Mouse (Mus musculus) c-Kit-positive CD71-negative TER-119-negative erythroid progenitor cells, embryonic 14.5 days (primary cell): Measurements from ENCODE around the gene Sec63.

ENCODE experiments used
- DNase-seq: peaks from one replicate; pipeline ENCODE4 v3.0.0-alpha.2; 2013; ENCODE audit warnings: low read depth

Gene Sec63

GRCm38 (mm10) chr10:42830007-42830406 lies 68.7 kb downstream of the Sec63 start:
- DNase-seq: no peak

DNA sequence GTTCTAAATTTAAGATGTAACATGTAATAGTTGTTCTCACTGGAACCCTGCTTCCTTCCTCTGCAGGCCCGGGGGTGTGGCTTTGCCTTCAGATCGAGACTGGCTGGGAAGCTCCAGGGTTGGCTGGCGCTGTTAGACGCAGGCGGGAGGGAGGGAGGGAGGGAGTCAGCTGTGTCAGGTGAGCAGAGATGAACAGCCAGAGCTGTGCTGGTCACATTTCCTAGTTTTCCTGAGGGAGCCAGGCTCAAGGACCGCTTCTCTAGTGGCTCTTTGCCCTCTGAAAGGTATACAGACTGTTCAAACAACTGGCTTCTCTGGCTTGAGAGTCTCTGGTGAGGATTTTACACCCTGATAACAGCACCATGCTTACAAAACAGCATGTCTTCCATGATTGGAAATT lies 69.1 kb downstream of the Sec63 start:
- DNase-seq: no peak

GRCm38 (mm10) chr10:42832677-42833076 lies 71.4 kb downstream of the Sec63 start:
- no peak for DNase-seq

DNA sequence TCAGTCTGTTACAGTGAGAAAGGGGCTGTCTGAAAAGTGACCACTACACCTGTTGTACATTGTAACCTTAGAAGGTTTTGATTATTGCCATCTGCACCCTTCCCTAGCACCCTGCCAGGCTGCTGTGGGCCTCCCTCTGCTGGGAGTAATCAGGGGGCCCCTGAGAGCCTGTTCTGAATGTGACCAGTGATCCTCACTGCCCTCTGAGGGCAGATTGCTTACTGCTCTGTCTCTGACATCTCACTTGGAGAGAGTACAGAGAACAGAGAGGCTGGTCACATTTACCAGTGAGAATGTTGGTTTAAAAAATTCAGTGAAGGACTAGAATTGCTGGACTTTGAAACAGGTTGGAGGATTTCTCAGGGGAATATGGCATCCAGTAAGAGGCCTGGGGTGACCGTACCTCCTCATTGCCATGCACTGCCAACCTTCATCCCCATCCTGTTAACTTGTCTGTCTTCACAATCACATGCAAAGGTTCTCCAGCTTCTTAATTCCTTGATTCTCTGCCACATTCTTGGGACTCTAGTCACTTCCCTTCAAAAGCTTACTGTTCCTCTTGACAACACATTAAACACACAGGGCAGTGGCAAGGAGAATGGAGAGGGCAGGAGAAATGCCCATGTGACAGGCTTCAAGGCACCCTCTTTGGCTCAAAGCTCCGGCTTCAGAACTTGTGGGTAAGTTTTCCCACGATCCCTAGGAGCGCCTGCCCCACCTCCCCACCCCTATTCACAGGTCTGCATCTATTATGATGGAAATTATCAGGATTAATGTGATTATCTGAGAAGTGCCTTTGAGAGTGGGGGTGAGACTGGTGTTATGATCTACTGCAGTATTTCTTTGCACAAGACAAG lies 72.8 kb downstream of the Sec63 start:
- no peak for DNase-seq

DNA sequence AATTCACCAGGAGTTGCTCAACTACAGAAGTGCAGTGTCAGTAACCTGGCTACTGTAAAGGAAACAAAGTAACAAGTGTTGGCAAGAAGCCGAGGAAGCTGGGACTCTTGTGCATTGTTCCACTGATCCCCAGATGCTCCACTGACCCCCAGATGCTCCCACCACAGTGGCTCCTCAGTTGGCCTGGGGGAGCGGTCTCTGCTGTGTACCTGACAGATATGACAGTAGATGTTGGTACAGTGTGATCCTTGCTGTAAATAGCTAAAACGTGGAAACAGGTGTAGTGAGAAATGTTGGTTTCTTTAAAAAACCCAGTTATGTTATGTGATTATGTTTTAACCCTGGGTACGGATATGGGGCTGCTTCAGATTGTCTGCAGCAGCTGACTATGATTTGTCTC lies 76.8 kb downstream of the Sec63 start:
- DNase-seq: no peak

DNA sequence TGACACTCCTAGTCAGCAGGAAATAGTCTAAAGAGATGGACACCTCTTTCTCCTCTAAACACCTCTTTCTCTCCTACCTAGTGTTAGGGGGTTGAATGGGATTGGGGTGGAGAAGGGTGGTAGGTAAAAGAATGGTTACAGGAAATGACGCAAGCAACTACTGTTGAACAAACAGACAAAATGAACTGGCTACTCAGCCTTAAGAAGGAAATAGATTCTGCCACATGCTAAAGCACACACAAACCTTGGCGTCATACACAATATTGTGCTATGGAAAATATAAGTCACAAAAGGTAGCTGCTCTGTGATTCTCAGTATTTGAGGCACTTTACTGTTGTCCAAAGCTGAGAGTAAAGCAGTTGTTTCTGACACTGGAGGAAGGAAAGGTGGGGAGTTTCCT lies 77.4 kb downstream of the Sec63 start:
- no peak for DNase-seq

DNA sequence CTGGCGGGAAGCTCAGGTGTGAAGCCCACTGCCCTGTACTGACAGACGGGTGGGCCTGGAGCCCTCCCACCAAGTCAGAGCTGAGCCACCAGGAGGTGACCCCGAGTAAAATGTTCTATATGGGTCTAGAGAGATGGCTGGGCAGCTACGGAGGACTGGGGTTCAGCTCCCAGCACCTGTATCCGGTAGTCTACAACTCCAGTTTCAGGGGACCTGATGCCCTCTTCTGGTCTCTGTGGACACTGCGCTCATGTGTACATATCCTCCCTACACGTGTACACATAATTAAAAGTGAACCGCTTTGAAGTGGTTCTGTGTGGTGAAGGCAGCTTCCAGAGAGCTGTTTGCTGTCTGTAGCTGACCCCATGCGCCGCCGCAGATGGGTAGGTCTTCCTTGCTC lies 78.7 kb downstream of the Sec63 start:
- DNase-seq: no peak

GRCm38 (mm10) chr10:42841531-42842195 lies 80.4 kb downstream of the Sec63 start:
- no peak for DNase-seq

DNA sequence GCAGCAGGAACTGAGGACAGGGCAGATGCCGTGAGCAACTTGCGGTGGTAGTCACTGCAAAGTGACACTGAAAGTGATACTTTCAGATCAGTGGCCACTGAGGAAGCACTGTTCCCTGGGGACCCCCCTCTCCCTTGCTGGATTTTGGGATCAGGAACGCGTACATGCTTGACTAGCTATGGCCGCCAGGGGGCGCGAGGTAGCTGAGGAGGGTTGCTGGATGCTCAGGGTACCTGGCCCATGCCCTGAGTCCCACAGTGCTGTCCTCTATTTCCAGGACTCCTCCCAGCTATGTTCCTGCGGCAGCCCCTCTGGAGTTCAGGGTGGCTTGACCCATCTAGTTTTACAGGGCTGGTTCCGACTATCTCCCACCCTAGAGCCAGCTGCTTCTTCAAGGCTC lies 81.1 kb downstream of the Sec63 start:
- no peak for DNase-seq

DNA sequence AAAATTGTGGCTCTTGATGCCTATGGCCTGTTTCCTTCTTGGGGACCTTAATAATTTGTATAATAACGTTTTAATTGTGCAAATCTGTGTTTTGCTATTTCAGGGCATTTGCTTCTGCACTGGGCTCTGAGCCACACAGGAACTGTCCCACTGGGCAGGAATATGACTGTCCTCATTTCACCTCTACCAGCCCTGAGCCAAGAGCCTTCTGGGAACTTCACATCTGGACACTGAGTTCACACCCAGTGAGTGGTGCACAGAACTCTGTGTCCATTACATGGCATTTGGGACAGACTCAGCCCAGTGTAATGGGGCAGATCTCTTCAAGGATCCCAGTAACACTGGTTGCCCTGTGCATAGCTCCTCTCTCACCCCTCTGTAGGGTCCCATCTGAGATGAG lies 82.1 kb downstream of the Sec63 start:
- no peak for DNase-seq

- no peak for DNase-seq
Observed at GRCm38 (mm10) chr10:42845480-42845879, 84.2 kb downstream of the Sec63 start.

DNA sequence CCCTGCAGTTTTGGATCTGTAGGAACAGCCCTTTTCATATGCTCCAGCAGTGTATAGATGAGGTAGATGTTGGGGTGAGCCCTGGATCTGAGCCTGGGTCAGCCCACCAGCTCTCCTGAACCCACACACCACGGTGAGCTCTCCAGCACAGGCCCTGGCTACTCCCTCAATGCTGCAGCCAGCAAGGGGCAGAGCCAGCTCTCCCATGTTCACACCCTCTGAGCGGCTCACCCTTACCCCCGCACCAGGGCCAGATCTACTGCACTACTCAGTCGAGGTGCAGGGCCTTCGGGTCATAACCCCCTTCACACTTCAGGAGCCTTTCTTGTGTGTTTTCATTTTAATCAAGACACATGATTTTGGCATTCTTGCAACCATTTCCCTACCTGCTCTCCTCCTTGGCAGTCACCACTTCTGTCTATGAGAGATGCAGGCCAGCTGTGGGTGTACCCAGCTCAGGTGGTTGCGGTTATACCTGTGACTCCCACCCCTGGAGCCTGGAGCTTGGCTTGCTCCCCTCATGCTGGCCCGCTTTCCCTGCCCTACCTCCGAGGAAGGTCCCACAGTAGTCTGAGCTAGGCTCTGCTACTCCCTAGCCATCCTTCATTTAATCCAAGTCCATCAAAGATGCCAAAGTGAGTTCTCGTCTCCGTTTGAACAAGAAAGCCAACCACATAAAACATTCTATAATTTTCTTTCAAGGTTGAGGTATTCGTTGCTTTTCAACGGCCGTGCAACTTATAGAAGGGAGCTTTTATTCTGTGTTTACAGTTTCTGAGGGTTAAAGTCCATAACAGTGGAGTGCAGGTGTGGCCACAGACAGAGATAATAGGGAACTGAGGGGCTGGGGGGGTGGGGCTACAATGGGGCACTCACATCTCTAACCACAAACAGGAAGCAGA lies 87.1 kb downstream of the Sec63 start:
- no peak for DNase-seq

DNA sequence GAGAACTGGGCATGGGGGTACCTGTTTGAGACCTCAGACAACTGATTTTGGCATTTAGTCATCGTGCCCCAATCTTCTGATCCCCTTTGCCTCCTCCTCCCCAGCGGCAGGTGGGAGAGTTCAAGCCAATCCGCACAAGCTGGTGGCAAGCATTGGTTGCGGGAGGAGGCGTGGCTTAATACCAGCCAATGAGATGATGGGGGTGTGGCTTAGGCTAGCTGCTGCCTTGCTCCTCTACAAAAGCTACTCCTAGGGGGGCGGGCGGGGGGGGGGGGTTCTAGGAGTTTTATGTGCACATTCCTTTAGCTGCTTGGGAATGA lies 87.7 kb downstream of the Sec63 start:
- no peak for DNase-seq

- DNase-seq: no peak
Observed at GRCm38 (mm10) chr10:42854838-42855237, 93.5 kb downstream of the Sec63 start.

DNA sequence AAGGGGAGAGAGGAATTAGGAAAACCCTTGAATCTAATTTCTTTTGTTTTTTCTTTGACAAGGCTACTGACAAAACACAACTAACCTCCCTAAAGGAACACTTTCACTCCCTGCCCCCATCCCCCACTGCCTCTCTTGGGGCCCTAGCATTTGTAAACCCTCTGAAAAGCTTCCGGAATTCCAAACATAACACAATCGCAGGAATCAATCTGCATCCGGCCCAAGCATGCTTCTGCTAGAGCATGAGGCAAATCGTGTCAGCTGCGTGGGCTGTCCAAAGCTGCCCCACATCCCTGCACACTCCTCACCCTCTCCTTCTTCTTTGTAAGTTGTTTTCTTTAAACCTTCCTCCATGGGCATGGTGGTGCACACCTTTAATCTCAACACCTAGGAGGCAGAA lies 94.0 kb downstream of the Sec63 start:
- no peak for DNase-seq

GRCm38 (mm10) chr10:42856574-42856973 lies 95.3 kb downstream of the Sec63 start:
- no peak for DNase-seq

DNA sequence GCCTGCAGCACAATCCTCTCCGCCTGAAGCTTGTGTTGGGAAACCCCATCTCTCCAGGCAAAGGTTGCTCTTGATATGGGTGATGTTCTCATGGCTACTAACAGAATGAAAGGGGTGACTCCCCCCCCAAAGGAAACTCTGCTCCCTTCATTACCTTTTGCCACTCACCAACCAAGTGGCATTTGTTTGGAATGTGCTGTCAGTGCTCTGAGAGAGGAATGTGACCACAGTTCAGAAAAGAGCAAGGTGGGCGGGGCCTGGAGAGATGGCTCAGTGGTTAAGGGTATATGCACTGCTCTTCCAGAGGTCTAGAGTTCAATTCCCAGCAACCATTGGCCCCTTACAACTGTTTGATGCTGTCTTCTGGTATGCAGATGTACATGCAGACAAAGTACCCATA lies 95.7 kb downstream of the Sec63 start:
- no peak for DNase-seq

- no peak for DNase-seq
Observed at GRCm38 (mm10) chr10:42859781-42860158, 98.5 kb downstream of the Sec63 start.

DNA sequence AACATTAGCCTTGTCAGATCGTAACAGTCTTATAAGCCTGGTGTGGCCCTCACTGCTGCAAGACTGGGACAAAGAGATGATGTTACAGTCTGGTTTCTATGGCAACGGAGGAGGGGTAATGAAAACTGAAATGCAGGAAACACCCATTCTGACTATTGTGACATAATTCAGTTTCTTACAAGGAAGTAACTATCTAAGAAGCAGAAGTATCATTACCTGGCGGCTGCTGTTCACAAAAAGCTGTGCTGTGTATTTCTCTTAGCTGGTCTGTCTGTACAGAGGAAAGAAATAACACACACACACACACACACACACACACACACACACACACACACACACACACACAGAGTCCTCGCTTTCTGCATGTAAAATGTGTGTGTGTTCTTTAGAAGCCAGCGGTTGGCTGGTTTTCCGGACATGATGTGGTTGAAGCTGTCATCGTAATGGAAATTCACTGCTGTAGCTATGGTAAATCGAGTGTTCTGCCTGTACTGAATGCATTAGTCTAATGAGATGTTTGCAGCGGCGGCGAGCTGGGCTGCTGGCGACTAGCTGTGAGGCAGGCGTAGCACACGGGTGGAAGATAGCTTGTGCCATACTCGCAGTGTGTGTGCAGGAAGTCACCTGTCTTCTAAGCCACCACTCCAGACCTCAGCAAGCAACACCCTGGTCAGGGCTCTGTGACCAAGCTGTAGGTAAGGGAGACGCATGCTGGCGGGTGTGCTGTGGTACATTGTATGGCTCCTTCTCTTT lies 99.0 kb downstream of the Sec63 start, which contains the start of gene Scml4:
Gene Scml4 (plus strand): TSS at position 212 of the 753 bp plus-strand sequence.
- peak; percentile 78 for DNase-seq

DNA sequence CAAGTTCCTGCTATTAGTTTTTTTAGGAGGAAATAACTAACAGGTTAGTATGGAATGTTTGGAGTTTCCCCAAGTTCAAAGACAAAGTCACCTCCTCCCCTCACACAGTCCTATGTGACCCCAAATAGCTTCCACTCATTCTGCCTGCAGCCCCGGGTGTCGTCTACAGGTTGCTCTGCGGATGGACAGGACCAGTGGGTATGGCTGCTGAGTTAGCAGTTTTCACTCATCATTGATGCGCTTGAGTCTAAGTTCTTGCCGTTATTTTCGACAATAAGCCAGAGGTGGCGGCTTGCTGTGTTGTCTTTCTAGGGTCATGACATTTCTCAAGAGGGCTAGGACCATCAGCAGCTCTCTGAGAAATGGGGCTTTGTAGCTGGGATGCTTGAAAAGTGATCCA lies 100.2 kb downstream of the Sec63 start:
- DNase-seq: no peak

- DNase-seq: no peak
Observed at GRCm38 (mm10) chr10:42862102-42862740, 100.9 kb downstream of the Sec63 start.
